Mouse (Mus musculus) hindbrain, embryonic 11.5 days (tissue): ENCODE measurements around the gene Slco2b1. TPM values are rescaled to one million over a fixed set of nuclear protein-coding genes. Genes with fewer than 3 reads are reported as not detected.
"Not testable (repeated sequence)": the region's sequence is repeated elsewhere in the genome, so short reads cannot be mapped to it uniquely, and the experiment has no call there.

Experiments
- ATAC-seq: fragments of 200-750 bp; cut with Nextera tagmentation; 2 replicates; pipeline ENCODE4 v1.8.0; 2017; ENCODE audit warnings: mild to moderate bottlenecking, moderate TSS enrichment, moderate library complexity; ENCODE audit not compliant: low FRiP score
- DNase-seq: peaks from one replicate; pipeline ENCODE4 v3.0.0-alpha.2; 2015; ENCODE audit warnings: low spot score
- H3K27ac ChIP-seq: fragments of 300-500 bp; sonication (generic); 2 replicates; pipeline ENCODE4 v1.5.1; 2014; ENCODE audit warnings: mild to moderate bottlenecking, low read depth, low read length
- H3K27me3 ChIP-seq: fragments of 300-500 bp; sonication (generic); 2 replicates; pipeline ENCODE4 v1.6.1; 2014; ENCODE audit warnings: mild to moderate bottlenecking, low read length, moderate library complexity, mixed read lengths; ENCODE audit not compliant: control insufficient read depth, insufficient read depth
- H3K36me3 ChIP-seq: fragments of 300-500 bp; sonication (generic); 2 replicates; pipeline ENCODE4 v1.6.1; 2014; ENCODE audit warnings: mild to moderate bottlenecking, low read length, moderate library complexity, mixed read lengths; ENCODE audit not compliant: control insufficient read depth, insufficient read depth
- H3K4me1 ChIP-seq: fragments of 300-500 bp; sonication (generic); replicated peaks from 2 replicates; pipeline ENCODE4 v1.6.1; 2014; ENCODE audit warnings: low read length, mixed read lengths; ENCODE audit not compliant: control insufficient read depth, insufficient read depth
- H3K4me2 ChIP-seq: fragments of 300-500 bp; sonication (generic); replicated peaks from 2 replicates; pipeline ENCODE4 v1.6.1; 2014; ENCODE audit warnings: mild to moderate bottlenecking, low read depth, low read length
- H3K4me3 ChIP-seq: fragments of 300-500 bp; sonication (generic); 2 replicates; pipeline ENCODE4 v1.5.1; 2014; ENCODE audit warnings: low read depth, low read length
- H3K9ac ChIP-seq: fragments of 300-500 bp; sonication (generic); 2 replicates; pipeline ENCODE4 v1.6.1; 2014; ENCODE audit warnings: low read depth, low read length
- H3K9me3 ChIP-seq: fragments of 300-500 bp; sonication (generic); 2 replicates; pipeline ENCODE4 v1.6.1; 2016; ENCODE audit warnings: low read length; ENCODE audit not compliant: control insufficient read depth
- WGBS: fragments of 180-500 bp; shearing (Covaris S2); extraction: QIAGEN DNeasy Blood & Tissue Kit; methylation state at CpG from one replicate; pipeline ENCODE4 v1.1.7; 2014; 5-methylcytosine and 5-hydroxymethylcytosine counted together
- polyA plus RNA-seq: library from polyadenylated mRNA; unstranded; fragments of >200 nt; fragmentation: Nextera tagmentation; extraction: Ambion mirVana; gene quantifications from 2 replicates; pipeline ENCODE4 v1.2.1, GENCODE M21; 2014

Slco2b1 gene
- polyA plus RNA-seq, 1 experiment from 2014 or later = 2.4 TPM

- H3K9me3 ChIP-seq = no peaks in the 10 kb centered on the region
- ATAC-seq (no peak), DNase-seq (no peak)
- H3K27ac ChIP-seq = no peak overlapping the region
- H3K27me3 ChIP-seq = no peaks in the 10 kb centered on the region
- no peak overlapping the region for H3K9ac ChIP-seq
- H3K4me2 ChIP-seq = no peak overlapping the region
- 0 out of 2 replicates have a peak, but pooled peaks cover 2% of the 10 kb centered on the region for H3K4me1 ChIP-seq
- WGBS = 79% methylated on average over 3 of the region's 3 CpGs
- no peaks in the 10 kb centered on the region for H3K36me3 ChIP-seq
- no peak overlapping the region for H3K4me3 ChIP-seq
Observed at GRCm38 (mm10) chr7:99699709-99700151, 11.4 kb downstream of the Slco2b1 start.

- whole genome bisulfite sequencing = 70% methylated on average over 3 of the region's 3 CpGs
- Histone ChIP-seq H3K4me2 (no peak overlapping the region), H3K36me3 (no peaks in the 10 kb centered on the region), H3K27me3 (no peaks in the 10 kb centered on the region), H3K4me1 (0 out of 2 replicates have a peak, but pooled peaks cover 2% of the 10 kb centered on the region), H3K9me3 (no peaks in the 10 kb centered on the region), H3K27ac (no peak overlapping the region), H3K4me3 (no peak overlapping the region), H3K9ac (no peak overlapping the region)
- ATAC-seq = no peak
- no peak for DNase-seq
Observed at GRCm38 (mm10) chr7:99699106-99699505, 12.0 kb downstream of the Slco2b1 start.

GRCm38 (mm10) chr7:99698576-99698975, 12.6 kb downstream of the Slco2b1 start:
- Histone ChIP-seq H3K4me1 (0 out of 2 replicates have a peak, but pooled peaks cover 2% of the 10 kb centered on the region), H3K4me2 (no peak overlapping the region), H3K9me3 (no peaks in the 10 kb centered on the region), H3K27ac (no peak overlapping the region), H3K9ac (no peak overlapping the region), H3K4me3 (no peak overlapping the region), H3K27me3 (no peaks in the 10 kb centered on the region), H3K36me3 (no peaks in the 10 kb centered on the region)
- no peak for DNase-seq
- ATAC-seq = no peak
- 86% methylated on average over 3 of the region's 3 CpGs for WGBS

- Histone ChIP-seq H3K36me3 (no peaks in the 10 kb centered on the region), H3K4me2 (no peak overlapping the region), H3K9me3 (no peaks in the 10 kb centered on the region), H3K27me3 (no peaks in the 10 kb centered on the region), H3K4me3 (no peak overlapping the region), H3K4me1 (no peaks in the 10 kb centered on the region), H3K9ac (no peak overlapping the region), H3K27ac (no peak overlapping the region)
- DNase-seq (no peak), ATAC-seq (no peak)
- 91% methylated on average over 8 of the region's 8 CpGs for WGBS
Observed at GRCm38 (mm10) chr7:99695471-99696057, 15.6 kb downstream of the Slco2b1 start.

- H3K4me1 ChIP-seq, DNase-seq, H3K4me2 ChIP-seq, H3K27ac ChIP-seq, H3K27me3 ChIP-seq, H3K9ac ChIP-seq, H3K36me3 ChIP-seq, ATAC-seq, H3K9me3 ChIP-seq, H3K4me3 ChIP-seq: not testable (repeated sequence)
- WGBS = 79% methylated on average over 5 of the region's 5 CpGs
Observed at GRCm38 (mm10) chr7:99694424-99694823, 16.7 kb downstream of the Slco2b1 start.

- no peak for ATAC-seq
Observed at GRCm38 (mm10) chr7:99693976-99694375, 17.2 kb downstream of the Slco2b1 start.

GRCm38 (mm10) chr7:99693387-99693786, 17.8 kb downstream of the Slco2b1 start:
- Histone ChIP-seq H3K27ac (no peak overlapping the region), H3K4me1 (no peaks in the 10 kb centered on the region), H3K27me3 (no peaks in the 10 kb centered on the region), H3K9me3 (no peaks in the 10 kb centered on the region), H3K4me2 (no peak overlapping the region), H3K9ac (no peak overlapping the region), H3K36me3 (no peaks in the 10 kb centered on the region), H3K4me3 (no peak overlapping the region)
- no peak for DNase-seq
- no peak for ATAC-seq
- WGBS = 95% methylated on average over 3 of the region's 3 CpGs

More at GRCm38 (mm10) chr7:99693976-99694375, 17.2 kb downstream of the Slco2b1 start:
- H3K27me3 ChIP-seq = no peaks in the 10 kb centered on the region
- 95% methylated on average over 3 of the region's 3 CpGs for WGBS
- H3K4me3 ChIP-seq = no peak overlapping the region
- H3K27ac ChIP-seq = no peak overlapping the region
- H3K9ac ChIP-seq = no peak overlapping the region
- H3K4me2 ChIP-seq = no peak overlapping the region
- no peak for DNase-seq
- H3K36me3 ChIP-seq = no peaks in the 10 kb centered on the region
- no peaks in the 10 kb centered on the region for H3K4me1 ChIP-seq
- H3K9me3 ChIP-seq = no peaks in the 10 kb centered on the region

GRCm38 (mm10) chr7:99692396-99692795, 18.7 kb downstream of the Slco2b1 start:
- Histone ChIP-seq H3K4me3 (no peak overlapping the region), H3K4me2 (no peak overlapping the region), H3K36me3 (no peaks in the 10 kb centered on the region), H3K27me3 (no peaks in the 10 kb centered on the region), H3K27ac (no peak overlapping the region), H3K4me1 (no peaks in the 10 kb centered on the region), H3K9ac (no peak overlapping the region), H3K9me3 (no peaks in the 10 kb centered on the region)
- DNase-seq (no peak), ATAC-seq (no peak)
- 43% methylated on average over 3 of the region's 3 CpGs for WGBS

- ATAC-seq (no peak), DNase-seq (no peak)
- H3K4me1 ChIP-seq = no peaks in the 10 kb centered on the region
- no peaks in the 10 kb centered on the region for H3K27me3 ChIP-seq
- no peak overlapping the region for H3K4me3 ChIP-seq
- H3K27ac ChIP-seq = no peak overlapping the region
- H3K36me3 ChIP-seq = no peaks in the 10 kb centered on the region
- no peak overlapping the region for H3K9ac ChIP-seq
- H3K4me2 ChIP-seq = no peak overlapping the region
- WGBS = 77% methylated on average over 7 of the region's 7 CpGs
- H3K9me3 ChIP-seq = no peaks in the 10 kb centered on the region
Observed at GRCm38 (mm10) chr7:99690819-99691218, 20.3 kb downstream of the Slco2b1 start.
